Mouse (Mus musculus) CD4-positive naive resting alpha-beta T cell, adult 57 days (primary cell): ENCODE measurements around the gene Csn1s2b. TPM values are rescaled to one million over a fixed set of nuclear protein-coding genes. Genes with fewer than 3 reads are reported as not detected.

Source experiments
- total RNA-seq: library from RNA; stranded (reverse); gene quantifications from one replicate; pipeline ENCODE4 v1.2.4, GENCODE M21; 2023

The Csn1s2b gene
- not detected for total RNA-seq

GRCm38 (mm10) chr5:87807782-87808181 lies at the start of gene Csn1s2b:
TSS of gene Csn1s2b (plus strand) at chr5:87808082.

GRCm38 (mm10) chr5:87774267-87774666 lies 33.6 kb upstream of the Csn1s2b start, which contains the start of gene Csn1s2a:
TSS of gene Csn1s2a (plus strand) at chr5:87774567.

GRCm38 (mm10) chr5:87825386-87825785 lies 17.5 kb downstream of the Csn1s2b start, which contains the start of gene Prr27:
TSS of gene Prr27 (plus strand) at chr5:87825686.

Other genes starting within 250 kb of the Csn1s2b start
- not detected for gene Sult1d1, start 239.1 kb upstream of the Csn1s2b start, total RNA-seq
- not detected for gene Sult1e1, start 216.5 kb upstream of the Csn1s2b start, total RNA-seq
- gene Csn1s1, start 141.9 kb upstream of the Csn1s2b start, total RNA-seq: not detected
- not detected for gene Csn2, start 108.5 kb upstream of the Csn1s2b start, total RNA-seq
- gene Csn1s2a, start 33.5 kb upstream of the Csn1s2b start, total RNA-seq: not detected
- not detected for gene Prr27, start 17.6 kb downstream of the Csn1s2b start, total RNA-seq
- not detected for gene Odam, start 76.9 kb downstream of the Csn1s2b start, total RNA-seq
- not detected for gene Csn3, start 117.5 kb downstream of the Csn1s2b start, total RNA-seq
- not detected for gene 2310003L06Rik, start 161.4 kb downstream of the Csn1s2b start, total RNA-seq
- not detected for gene Gm28434, start 161.4 kb downstream of the Csn1s2b start, total RNA-seq
- not detected for gene Cabs1, start 171.4 kb downstream of the Csn1s2b start, total RNA-seq
- not detected for gene Smr3a, start 194.5 kb downstream of the Csn1s2b start, total RNA-seq